Mouse (Mus musculus): ENCODE results near the gene Dync1i1. TPM values are rescaled to one million over a fixed set of nuclear protein-coding genes. Genes with fewer than 3 reads are reported as not detected.
"Not testable (repeated sequence)": the region's sequence is repeated elsewhere in the genome, so short reads cannot be mapped to it uniquely, and the experiment has no call there.

Gene Dync1i1
- 4.5 and 4.8 TPM in 2 replicates for polyA plus RNA-seq (2014; fragmentation: Nextera tagmentation; extraction: Ambion mirVana)

GRCm38 (mm10) chr6:5725611-5726236 is at the start of gene Dync1i1:
Dync1i1 (plus strand) TSS chr6:5725639.
- Histone ChIP-seq H3K4me1 (ENCODE audit: control insufficient read depth, insufficient read depth, low read length) (0 out of 2 replicates have a peak, but pooled peaks cover 3% of the 10 kb centered on the region), H3K9me3 (replicated peaks; ENCODE audit: control insufficient read depth, low read length) (no peaks in the 10 kb centered on the region), H3K9ac (replicated peaks; ENCODE audit: low read length) (peak within 1 kb of the TSS; percentile 56), H3K36me3 (replicated peaks; ENCODE audit: control insufficient read depth, insufficient read depth, low read depth, low read length) (no peaks in the 10 kb centered on the region), H3K27ac (replicated peaks; ENCODE audit: low read depth, low read length) (no peak within 1 kb of the TSS), H3K4me3 (ENCODE audit: low read depth, low read length) (peak within 1 kb of the TSS; percentile 46), H3K4me2 (ENCODE audit: low read depth, low read length) (peak within 1 kb of the TSS; percentile 92), H3K27me3 (ENCODE audit: control insufficient read depth, insufficient read depth, low read length) (peaks cover 5% of the 10 kb centered on the region; the same call in 1 of the 2 replicates)
- DNase-seq (ENCODE audit: low spot score) (peak; percentile 58), ATAC-seq (replicated peaks; ENCODE audit: insufficient number of reproducible peaks, low FRiP score, low TSS enrichment, low read depth) (peak; percentile 95)
- WGBS, result under 1% methylated on average over 35 of the region's 40 CpGs

GRCm38 (mm10) chr6:5679738-5680137 is 45.7 kb upstream of the Dync1i1 start:
- no peaks in the 10 kb centered on the region for H3K27me3 ChIP-seq (ENCODE audit: control insufficient read depth, insufficient read depth, low read length)
- H3K9ac ChIP-seq (replicated peaks; ENCODE audit: low read length), result no peak overlapping the region
- no peak for ATAC-seq (replicated peaks; ENCODE audit: insufficient number of reproducible peaks, low FRiP score, low TSS enrichment, low read depth)

GRCm38 (mm10) chr6:5701826-5702225 is 23.6 kb upstream of the Dync1i1 start:
- Histone ChIP-seq H3K27me3 (ENCODE audit: control insufficient read depth, insufficient read depth, low read length) (no peaks in the 10 kb centered on the region), H3K9me3 (replicated peaks; ENCODE audit: control insufficient read depth, low read length) (no peaks in the 10 kb centered on the region), H3K4me2 (ENCODE audit: low read depth, low read length) (no peak overlapping the region), H3K27ac (replicated peaks; ENCODE audit: low read depth, low read length) (no peak overlapping the region), H3K4me3 (ENCODE audit: low read depth, low read length) (no peak overlapping the region), H3K9ac (replicated peaks; ENCODE audit: low read length) (no peak overlapping the region), H3K36me3 (replicated peaks; ENCODE audit: control insufficient read depth, insufficient read depth, low read depth, low read length) (no peaks in the 10 kb centered on the region), H3K4me1 (ENCODE audit: control insufficient read depth, insufficient read depth, low read length) (no peaks in the 10 kb centered on the region)
- WGBS, result 87% methylated on average over 2 of the region's 2 CpGs
- DNase-seq (ENCODE audit: low spot score) (no peak), ATAC-seq (replicated peaks; ENCODE audit: insufficient number of reproducible peaks, low FRiP score, low TSS enrichment, low read depth) (no peak)

More at GRCm38 (mm10) chr6:5679738-5680137, 45.7 kb upstream of the Dync1i1 start:
- Histone ChIP-seq H3K4me3 (ENCODE audit: low read depth, low read length) (no peak overlapping the region), H3K4me1 (ENCODE audit: control insufficient read depth, insufficient read depth, low read length) (no peaks in the 10 kb centered on the region), H3K9me3 (replicated peaks; ENCODE audit: control insufficient read depth, low read length) (no peaks in the 10 kb centered on the region), H3K4me2 (ENCODE audit: low read depth, low read length) (no peak overlapping the region), H3K27ac (replicated peaks; ENCODE audit: low read depth, low read length) (no peak overlapping the region), H3K36me3 (replicated peaks; ENCODE audit: control insufficient read depth, insufficient read depth, low read depth, low read length) (no peaks in the 10 kb centered on the region)
- WGBS, result 91% methylated on average over 3 of the region's 3 CpGs
- no peak for DNase-seq (ENCODE audit: low spot score)

- not testable (repeated sequence) for ATAC-seq (replicated peaks; ENCODE audit: insufficient number of reproducible peaks, low FRiP score, low TSS enrichment, low read depth); H3K9me3 ChIP-seq (replicated peaks; ENCODE audit: control insufficient read depth, low read length)
- 39% methylated on average over 3 of the region's 3 CpGs for WGBS
Measured at GRCm38 (mm10) chr6:5707894-5708293, 17.5 kb upstream of the Dync1i1 start.

GRCm38 (mm10) chr6:5710063-5710605 is 15.3 kb upstream of the Dync1i1 start:
- no peaks in the 10 kb centered on the region for H3K9me3 ChIP-seq (replicated peaks; ENCODE audit: control insufficient read depth, low read length)
- H3K4me2 ChIP-seq (ENCODE audit: low read depth, low read length), result no peak overlapping the region
- H3K4me3 ChIP-seq (ENCODE audit: low read depth, low read length), result no peak overlapping the region
- whole genome bisulfite sequencing, result 70% methylated on average over 3 of the region's 3 CpGs
- H3K4me1 ChIP-seq (ENCODE audit: control insufficient read depth, insufficient read depth, low read length), result no peaks in the 10 kb centered on the region
- no peaks in the 10 kb centered on the region for H3K27me3 ChIP-seq (ENCODE audit: control insufficient read depth, insufficient read depth, low read length)
- no peak overlapping the region for H3K9ac ChIP-seq (replicated peaks; ENCODE audit: low read length)
- DNase-seq (ENCODE audit: low spot score) (no peak), ATAC-seq (replicated peaks; ENCODE audit: insufficient number of reproducible peaks, low FRiP score, low TSS enrichment, low read depth) (no peak)
- no peaks in the 10 kb centered on the region for H3K36me3 ChIP-seq (replicated peaks; ENCODE audit: control insufficient read depth, insufficient read depth, low read depth, low read length)
- H3K27ac ChIP-seq (replicated peaks; ENCODE audit: low read depth, low read length), result no peak overlapping the region

More at GRCm38 (mm10) chr6:5707894-5708293, 17.5 kb upstream of the Dync1i1 start:
- H3K36me3 ChIP-seq (replicated peaks; ENCODE audit: control insufficient read depth, insufficient read depth, low read depth, low read length); DNase-seq (ENCODE audit: low spot score); H3K27me3 ChIP-seq (ENCODE audit: control insufficient read depth, insufficient read depth, low read length); H3K9ac ChIP-seq (replicated peaks; ENCODE audit: low read length); H3K4me1 ChIP-seq (ENCODE audit: control insufficient read depth, insufficient read depth, low read length); H3K27ac ChIP-seq (replicated peaks; ENCODE audit: low read depth, low read length); H3K4me3 ChIP-seq (ENCODE audit: low read depth, low read length); H3K4me2 ChIP-seq (ENCODE audit: low read depth, low read length): not testable (repeated sequence)

- no peak for ATAC-seq (replicated peaks; ENCODE audit: insufficient number of reproducible peaks, low FRiP score, low TSS enrichment, low read depth)
- Histone ChIP-seq H3K4me1 (ENCODE audit: control insufficient read depth, insufficient read depth, low read length) (no peaks in the 10 kb centered on the region), H3K9me3 (replicated peaks; ENCODE audit: control insufficient read depth, low read length) (no peaks in the 10 kb centered on the region), H3K36me3 (replicated peaks; ENCODE audit: control insufficient read depth, insufficient read depth, low read depth, low read length) (no peaks in the 10 kb centered on the region), H3K9ac (replicated peaks; ENCODE audit: low read length) (no peak overlapping the region), H3K27me3 (ENCODE audit: control insufficient read depth, insufficient read depth, low read length) (no peaks in the 10 kb centered on the region), H3K4me2 (ENCODE audit: low read depth, low read length) (no peak overlapping the region), H3K4me3 (ENCODE audit: low read depth, low read length) (no peak overlapping the region), H3K27ac (replicated peaks; ENCODE audit: low read depth, low read length) (no peak overlapping the region)
- no peak for DNase-seq (ENCODE audit: low spot score)
- WGBS, result 90% methylated on average over 3 of the region's 3 CpGs
Measured at GRCm38 (mm10) chr6:5712620-5713019, 12.8 kb upstream of the Dync1i1 start.

- H3K4me1 ChIP-seq (ENCODE audit: control insufficient read depth, insufficient read depth, low read length), result no peaks in the 10 kb centered on the region
- no peaks in the 10 kb centered on the region for H3K9me3 ChIP-seq (replicated peaks; ENCODE audit: control insufficient read depth, low read length)
- no peak overlapping the region for H3K27ac ChIP-seq (replicated peaks; ENCODE audit: low read depth, low read length)
- ATAC-seq (replicated peaks; ENCODE audit: insufficient number of reproducible peaks, low FRiP score, low TSS enrichment, low read depth) (no peak), DNase-seq (ENCODE audit: low spot score) (no peak)
- no peak overlapping the region for H3K9ac ChIP-seq (replicated peaks; ENCODE audit: low read length)
- WGBS, result 82% methylated on average over 3 of the region's 3 CpGs
- H3K36me3 ChIP-seq (replicated peaks; ENCODE audit: control insufficient read depth, insufficient read depth, low read depth, low read length), result no peaks in the 10 kb centered on the region
- no peak overlapping the region for H3K4me2 ChIP-seq (ENCODE audit: low read depth, low read length)
- H3K27me3 ChIP-seq (ENCODE audit: control insufficient read depth, insufficient read depth, low read length), result no peaks in the 10 kb centered on the region
- H3K4me3 ChIP-seq (ENCODE audit: low read depth, low read length), result no peak overlapping the region
Measured at GRCm38 (mm10) chr6:5715101-5715618, 10.3 kb upstream of the Dync1i1 start.

- no peak for DNase-seq (ENCODE audit: low spot score)
- Histone ChIP-seq H3K9ac (replicated peaks; ENCODE audit: low read length) (no peak overlapping the region), H3K4me1 (ENCODE audit: control insufficient read depth, insufficient read depth, low read length) (no peaks in the 10 kb centered on the region), H3K4me2 (ENCODE audit: low read depth, low read length) (no peak overlapping the region), H3K9me3 (replicated peaks; ENCODE audit: control insufficient read depth, low read length) (no peaks in the 10 kb centered on the region), H3K4me3 (ENCODE audit: low read depth, low read length) (no peak overlapping the region), H3K36me3 (replicated peaks; ENCODE audit: control insufficient read depth, insufficient read depth, low read depth, low read length) (no peaks in the 10 kb centered on the region), H3K27ac (replicated peaks; ENCODE audit: low read depth, low read length) (no peak overlapping the region), H3K27me3 (ENCODE audit: control insufficient read depth, insufficient read depth, low read length) (no peaks in the 10 kb centered on the region)
- no peak for ATAC-seq (replicated peaks; ENCODE audit: insufficient number of reproducible peaks, low FRiP score, low TSS enrichment, low read depth)
- 55% methylated on average over 2 of the region's 2 CpGs for WGBS
Measured at GRCm38 (mm10) chr6:5718955-5719354, 6.5 kb upstream of the Dync1i1 start.
